Mouse (Mus musculus) liver, adult (tissue): Measurements from ENCODE around the gene Eed.

Experiments used
- GATA4 ChIP-seq: IDR thresholded peaks from 2 replicates; pipeline ENCODE4 v1.6.1; 2014; ENCODE audit warnings: mild to moderate bottlenecking, low read length; ENCODE audit not compliant: insufficient replicate concordance

Eed gene

GRCm38 (mm10) chr7:89980485-89981422, at the start of gene Eed:
Gene Eed (minus strand): TSS chr7:89980983.
- TF ChIP-seq GATA4, result no peak

- peak; percentile 71; the same call in 1 of the 2 replicates for TF ChIP-seq GATA4
Observed at GRCm38 (mm10) chr7:90029548-90030485, 49.0 kb upstream of the Eed start.

DNA sequence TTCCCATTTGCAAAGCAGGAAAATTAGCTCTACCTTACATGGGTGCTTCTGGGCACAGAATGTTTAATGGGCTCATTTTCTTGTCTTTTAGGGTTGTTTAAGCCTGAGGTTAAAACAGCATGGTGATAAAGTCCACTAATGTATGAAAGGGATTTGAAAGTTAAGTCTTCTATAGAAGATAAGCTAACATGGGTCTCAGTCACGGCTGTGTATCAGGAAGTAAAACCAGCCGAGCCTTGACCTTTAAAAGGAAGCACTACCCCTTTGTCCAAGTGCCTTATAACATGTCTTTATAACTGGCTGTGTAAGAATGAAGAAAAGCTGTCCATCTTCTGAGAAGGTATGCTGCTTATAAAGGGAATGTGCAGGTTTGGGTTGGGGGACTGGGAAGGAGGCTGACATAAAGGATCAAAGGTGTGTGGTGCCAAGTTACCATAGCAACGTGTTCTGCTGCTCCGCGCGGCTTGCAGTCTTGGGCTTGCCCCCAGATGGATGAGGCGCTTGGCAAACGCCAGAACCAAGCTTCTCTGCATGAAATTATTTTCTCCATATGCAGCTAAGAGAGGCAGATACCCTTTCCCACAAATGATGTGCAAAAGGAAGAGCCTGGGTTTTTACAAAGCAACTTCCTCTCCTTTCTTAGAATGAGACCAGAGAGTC, 48.2 kb upstream of the Eed start:
- no peak for TF ChIP-seq GATA4

DNA sequence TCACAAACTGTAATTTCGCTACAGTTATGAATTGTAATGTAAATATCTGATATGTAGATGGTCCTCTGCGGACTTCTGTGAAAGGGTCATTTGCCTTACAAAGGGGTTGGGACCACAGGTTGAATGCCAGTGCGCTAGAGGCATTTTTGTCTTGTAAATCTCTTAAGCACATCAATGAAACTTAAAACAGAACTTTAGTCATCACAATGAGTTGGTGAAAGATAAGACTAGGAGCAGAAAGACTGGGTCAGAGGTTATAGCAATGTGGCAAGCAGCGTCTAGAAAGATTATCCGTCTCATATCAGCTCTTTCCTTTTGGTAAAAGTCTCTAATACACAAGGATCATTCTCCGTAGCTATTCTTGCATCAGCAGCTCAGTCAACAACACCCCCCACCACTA, 44.2 kb upstream of the Eed start:
- no peak for TF ChIP-seq GATA4

GRCm38 (mm10) chr7:90022974-90023707, 42.4 kb upstream of the Eed start:
- TF ChIP-seq GATA4, result peak; percentile 68; the same call in 1 of the 2 replicates

- no peak; the same call in 1 of the 2 replicates for TF ChIP-seq GATA4
Observed at GRCm38 (mm10) chr7:90020331-90020730, 39.5 kb upstream of the Eed start.

- peak; percentile 98 for TF ChIP-seq GATA4
Observed at GRCm38 (mm10) chr7:90019570-90019969, 38.8 kb upstream of the Eed start.

GRCm38 (mm10) chr7:90016930-90017588, 36.3 kb upstream of the Eed start:
- TF ChIP-seq GATA4, result no peak

DNA sequence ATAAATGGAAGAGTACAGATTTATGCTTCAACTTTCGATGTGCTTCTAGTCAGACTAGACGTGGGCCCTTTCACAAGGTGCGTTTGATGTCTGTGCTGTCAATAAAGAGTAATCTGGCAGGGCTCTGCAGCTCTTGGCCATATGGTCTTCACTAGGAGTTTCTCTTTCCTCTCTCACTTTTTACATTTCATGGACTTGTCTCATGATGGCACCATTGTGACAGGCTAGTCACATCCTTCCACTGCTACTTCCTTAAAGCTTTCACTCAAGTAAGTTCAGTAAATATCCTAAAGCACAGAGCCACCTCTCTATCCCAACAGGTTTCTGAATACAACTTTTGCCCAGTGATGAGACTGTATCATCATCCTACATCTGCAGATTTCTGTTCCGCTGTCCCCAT, 35.7 kb upstream of the Eed start:
- no peak for TF ChIP-seq GATA4

DNA sequence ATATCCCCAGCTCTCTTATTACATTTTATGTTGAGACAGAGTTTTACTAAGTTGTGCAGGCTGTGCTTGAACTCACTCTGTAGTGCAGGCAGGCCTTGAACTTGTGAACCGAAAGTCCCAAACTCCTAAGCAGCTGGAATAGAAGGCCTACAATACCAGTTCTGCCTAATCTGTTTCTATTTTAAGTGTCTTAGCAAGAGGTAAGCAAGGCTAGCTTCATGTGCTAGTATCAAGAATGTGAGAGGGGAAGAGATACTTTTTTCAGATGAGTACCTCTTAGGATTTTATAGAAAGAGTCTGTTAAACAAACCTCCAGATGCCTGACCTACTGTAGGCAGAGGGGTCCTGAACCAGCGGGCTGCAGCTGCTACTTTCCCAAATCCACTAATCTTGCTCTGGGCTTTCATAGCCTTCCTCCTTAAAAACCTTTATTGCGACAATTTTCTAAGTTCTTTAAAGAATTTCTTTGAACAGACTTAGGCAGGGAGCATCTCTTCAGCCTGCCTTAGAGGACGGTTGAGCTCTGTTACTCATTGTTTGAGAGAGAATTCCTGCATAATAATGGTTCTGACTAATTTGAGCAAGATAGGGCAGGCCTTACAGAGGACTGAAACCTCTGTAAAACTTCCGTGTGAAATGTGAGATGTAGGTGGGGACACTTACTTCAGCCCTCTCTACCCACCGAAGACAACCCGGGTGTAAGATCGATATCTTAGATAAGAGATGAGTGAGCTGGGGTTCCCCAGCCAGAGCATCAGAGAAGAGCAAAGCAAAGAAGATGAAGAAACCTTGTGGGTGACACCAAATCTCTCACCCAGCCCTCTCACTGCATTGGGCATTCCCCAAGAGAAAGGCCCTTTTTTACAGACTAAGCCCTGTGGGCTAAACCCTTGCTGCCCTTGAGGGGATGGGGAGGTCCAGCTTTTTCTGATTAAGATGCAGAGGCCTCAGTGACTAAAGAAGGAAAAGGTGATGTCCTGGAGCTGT, 26.2 kb upstream of the Eed start:
- TF ChIP-seq GATA4, result no peak

DNA sequence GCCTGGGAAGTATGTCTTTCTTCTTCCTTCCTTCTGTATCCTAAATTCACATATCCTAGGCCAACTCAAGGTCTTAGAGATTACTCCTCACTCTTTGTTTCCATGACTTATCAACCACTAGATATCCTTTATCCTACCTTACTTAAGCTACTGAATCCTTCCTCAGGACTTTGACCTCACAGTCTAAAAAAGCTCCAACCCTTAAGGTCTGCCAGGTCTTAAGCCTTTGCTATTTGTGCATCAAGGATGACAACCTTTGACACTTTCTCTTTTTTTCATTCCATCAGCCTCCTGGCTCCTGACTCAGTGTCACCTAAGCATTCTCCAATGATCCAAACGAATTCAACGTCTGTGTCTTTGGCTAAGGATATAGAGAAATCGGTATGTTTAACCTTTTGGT, 24.0 kb upstream of the Eed start:
- no peak for TF ChIP-seq GATA4

DNA sequence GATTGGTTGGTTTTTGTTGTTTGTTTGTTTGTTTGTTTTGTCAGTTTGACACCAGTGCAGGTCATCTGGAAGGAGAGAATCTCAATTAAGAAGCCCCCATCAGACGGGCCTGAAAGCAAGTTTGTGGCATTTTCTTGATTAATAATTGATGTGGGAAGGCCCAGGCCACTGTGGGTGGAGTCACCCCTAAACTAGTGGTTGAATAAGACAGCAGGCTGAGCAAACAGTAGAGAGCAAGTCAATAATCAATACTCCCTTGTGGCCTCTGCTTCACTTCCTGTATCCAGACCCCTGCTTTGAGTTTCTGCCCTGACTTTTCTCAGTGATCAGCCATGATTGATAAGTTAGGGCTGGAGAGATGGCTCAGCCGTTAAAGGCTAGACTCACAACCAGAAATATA, 21.6 kb upstream of the Eed start:
- TF ChIP-seq GATA4, result no peak

DNA sequence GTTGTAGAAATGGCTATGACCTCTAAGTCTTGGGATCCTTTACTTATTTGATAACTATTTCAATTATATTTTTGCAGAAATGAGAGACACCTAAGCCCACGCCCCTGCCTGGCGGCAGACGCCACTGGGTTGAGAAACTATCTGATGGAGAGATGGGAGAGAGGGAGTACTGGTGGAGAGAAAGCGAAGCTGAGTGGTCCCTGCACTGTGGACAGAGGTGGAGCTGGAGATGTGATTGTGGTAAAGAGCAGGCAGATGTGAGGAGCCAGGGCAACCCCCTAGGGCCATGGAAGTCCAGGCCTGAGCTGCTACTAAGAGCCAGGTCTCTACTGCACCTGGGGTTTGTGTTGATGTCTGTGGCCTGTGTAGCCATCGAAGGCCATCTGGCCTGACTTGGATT, 18.7 kb upstream of the Eed start:
- TF ChIP-seq GATA4, result no peak
